Mouse (Mus musculus) kidney, postnatal 36 days (tissue): Measurements from ENCODE around the gene Dph2.
A peak's percentile ranks its signal among the peaks of the same experiment; 100 is the strongest.

ENCODE experiments used
- DNase-seq, 2 experiments: peaks; one replicate each; pipeline ENCODE4 v3.0.0; 2021 to 2022; ENCODE audit warnings: mixed read lengths in 2 of 2

Gene Dph2

DNA sequence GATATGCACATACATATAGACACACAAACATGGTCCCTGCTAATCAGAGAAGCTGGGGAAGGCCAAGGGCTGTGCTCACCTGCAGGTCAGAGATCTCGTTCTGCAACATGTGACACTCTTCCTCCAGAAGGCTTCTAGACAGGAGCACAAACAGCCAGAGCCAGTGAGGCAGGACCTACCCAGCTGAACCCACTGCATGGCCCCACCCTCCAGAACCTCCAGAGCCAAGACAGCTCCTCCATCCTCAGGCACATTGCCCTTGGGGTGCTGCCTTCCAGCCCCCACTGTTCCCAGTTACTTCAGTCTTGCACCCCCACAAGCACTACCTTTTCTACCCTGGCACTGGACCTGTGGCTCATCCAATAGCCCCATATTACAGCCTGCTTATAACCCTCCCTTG is 21.4 kb downstream of the Dph2 start:
- DNase-seq, result no peak

- no peak for DNase-seq
These were observed 22.5 kb downstream of the Dph2 start for GRCm38 (mm10) chr4:117869317-117869716.

DNA sequence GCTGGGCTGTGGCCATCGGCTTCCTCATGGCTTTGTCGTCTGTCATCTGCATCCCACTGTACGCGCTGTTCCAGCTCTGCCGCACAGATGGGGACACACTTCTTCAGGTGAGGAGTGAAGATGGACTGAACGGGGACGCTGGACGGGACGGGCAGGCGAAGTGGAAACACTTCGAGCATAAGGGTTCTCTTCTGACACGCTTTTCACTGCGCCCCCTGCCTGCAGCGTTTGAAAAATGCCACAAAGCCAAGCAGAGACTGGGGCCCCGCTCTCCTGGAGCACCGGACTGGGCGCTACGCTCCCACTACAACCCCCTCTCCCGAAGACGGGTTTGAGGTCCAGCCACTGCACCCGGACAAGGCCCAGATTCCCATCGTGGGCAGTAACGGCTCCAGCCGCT is 24.0 kb downstream of the Dph2 start:
- DNase-seq, result peak; percentile 47 to 82

GRCm38 (mm10) chr4:117867000-117867399 is 24.8 kb downstream of the Dph2 start:
- DNase-seq, result no peak

GRCm38 (mm10) chr4:117866083-117866482 is 25.7 kb downstream of the Dph2 start:
- peak; percentile 92 to 95 for DNase-seq

DNA sequence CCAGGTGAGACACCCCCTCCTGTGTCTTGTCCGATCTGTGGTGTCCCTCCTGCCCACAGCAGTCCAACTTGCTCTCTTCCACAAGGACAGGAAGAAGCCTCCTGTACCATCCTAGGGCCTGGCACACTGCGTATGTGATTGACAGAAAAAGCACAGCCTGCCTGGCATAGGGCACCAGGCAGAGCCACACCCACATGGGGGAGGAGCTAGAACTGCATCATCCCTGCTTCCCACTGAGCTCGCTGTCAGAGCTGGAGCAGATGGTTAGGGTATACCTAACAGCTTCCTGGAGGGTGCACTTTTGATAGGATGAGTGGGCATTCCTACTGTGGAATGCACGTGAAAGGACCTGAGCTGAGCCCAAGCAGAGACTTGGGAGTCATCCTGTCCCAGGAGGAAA is 29.0 kb downstream of the Dph2 start:
- peak in 1 of 2 experiments; percentile 69 for DNase-seq

- DNase-seq, result no peak
These were observed 31.3 kb downstream of the Dph2 start for GRCm38 (mm10) chr4:117860570-117860969.

DNA sequence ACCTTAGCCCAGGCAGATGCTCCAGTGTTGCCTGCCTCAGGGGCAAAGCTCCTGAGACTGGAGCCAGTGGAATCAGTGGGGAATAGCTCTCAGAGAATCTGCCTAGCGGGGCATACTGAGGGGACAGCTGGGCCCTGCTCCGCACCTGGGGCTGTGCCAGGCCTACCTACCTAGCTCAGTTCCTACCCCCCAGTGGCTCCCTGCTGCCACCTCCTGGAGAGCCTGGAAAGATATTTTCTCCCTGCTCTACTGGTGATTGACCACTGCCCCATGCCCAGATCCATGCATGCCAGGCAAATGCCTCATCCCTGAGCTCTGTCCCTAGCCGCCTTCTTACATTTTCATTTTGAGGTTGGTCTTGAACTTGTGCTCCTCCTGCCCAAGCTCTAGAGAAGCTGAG is 33.0 kb downstream of the Dph2 start:
- DNase-seq, result peak; percentile 69 to 91

DNA sequence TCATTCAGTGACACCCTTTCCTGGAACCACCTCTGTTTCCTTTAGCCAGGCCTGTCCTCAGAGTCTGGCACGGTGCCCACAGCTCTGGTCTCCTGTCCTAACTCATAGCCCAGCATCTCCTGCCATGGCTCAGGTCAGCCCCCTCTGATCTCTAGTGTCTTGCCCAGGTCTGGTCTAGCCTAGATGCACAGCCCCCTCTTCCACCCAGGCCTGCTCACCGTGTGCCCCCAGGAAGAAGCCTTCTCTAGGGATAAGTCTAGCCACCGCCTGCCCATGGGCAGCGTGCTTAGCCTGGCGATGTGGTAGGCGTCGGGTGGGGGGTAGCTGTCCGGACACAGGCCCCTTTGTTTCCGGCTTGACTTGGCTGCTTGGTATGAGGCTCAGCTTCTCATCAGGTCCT is 36.7 kb downstream of the Dph2 start:
- peak in 1 of 2 experiments; percentile 44 for DNase-seq

- DNase-seq, result peak in 1 of 2 experiments; percentile 44
These were observed 39.5 kb downstream of the Dph2 start for GRCm38 (mm10) chr4:117852152-117852868.

DNA sequence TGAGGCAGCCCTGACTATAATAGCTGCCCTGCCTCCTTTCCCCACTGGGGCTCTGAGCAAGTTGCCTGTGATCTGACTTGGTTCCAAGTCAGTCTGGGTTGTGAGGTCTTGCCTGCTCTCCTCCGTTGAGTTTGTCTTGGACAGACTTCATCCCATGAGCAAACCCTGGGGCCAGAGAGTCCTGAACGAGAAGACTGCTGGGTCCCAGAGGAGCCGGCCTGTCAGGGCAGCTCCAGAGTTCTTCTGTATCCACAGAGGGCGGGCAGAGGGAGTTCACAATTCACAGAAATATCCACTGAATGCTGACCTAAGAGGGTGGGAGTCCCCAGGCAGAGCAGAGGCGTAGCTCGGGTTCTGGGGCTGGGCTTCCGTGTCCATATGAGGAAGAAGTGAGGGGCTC is 41.0 kb downstream of the Dph2 start:
- peak in 1 of 2 experiments; percentile 24 for DNase-seq

GRCm38 (mm10) chr4:117850176-117850575 is 41.7 kb downstream of the Dph2 start:
- no peak for DNase-seq

DNA sequence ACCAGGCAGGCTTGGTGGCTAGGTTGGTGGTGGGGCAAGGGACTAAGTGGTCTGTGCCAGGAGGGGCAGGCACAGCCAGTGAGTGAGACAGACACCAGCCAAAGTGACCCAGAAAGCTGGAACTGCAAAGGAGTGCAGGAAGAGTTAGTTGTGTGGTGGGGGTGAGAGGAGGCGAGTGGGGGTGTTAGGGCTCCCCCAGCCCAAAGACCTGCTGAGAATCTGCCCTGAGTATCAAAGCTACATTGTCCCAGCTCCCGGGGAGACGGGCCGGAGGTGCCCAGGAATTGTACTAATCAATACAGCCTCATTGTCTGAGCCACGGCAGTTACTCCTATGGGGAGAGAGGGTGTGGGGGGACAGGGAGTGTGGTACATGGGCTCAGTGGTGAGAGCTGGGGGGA is 42.3 kb downstream of the Dph2 start:
- no peak for DNase-seq

DNA sequence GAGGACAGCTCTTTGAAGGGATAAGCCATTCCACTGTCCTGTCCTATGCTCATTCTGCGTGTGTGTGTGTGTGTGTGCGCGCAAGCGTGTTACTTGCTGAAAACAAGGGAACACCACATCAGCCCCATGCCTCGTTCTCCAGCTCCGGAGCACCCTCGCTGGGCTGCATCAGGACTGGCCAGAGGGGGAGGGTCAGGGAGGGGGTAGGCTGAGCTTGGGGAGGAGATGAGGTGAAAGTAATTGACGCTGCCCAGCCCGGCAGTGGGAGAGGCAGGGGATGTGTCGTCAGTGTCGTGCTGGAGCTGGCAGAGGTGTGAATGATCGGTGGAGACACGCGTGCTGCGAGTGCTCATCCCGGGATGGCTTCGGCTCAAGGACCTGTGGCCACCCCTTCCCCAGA is 42.8 kb downstream of the Dph2 start:
- DNase-seq, result no peak

GRCm38 (mm10) chr4:117847011-117847410 is 44.8 kb downstream of the Dph2 start:
- no peak for DNase-seq

DNA sequence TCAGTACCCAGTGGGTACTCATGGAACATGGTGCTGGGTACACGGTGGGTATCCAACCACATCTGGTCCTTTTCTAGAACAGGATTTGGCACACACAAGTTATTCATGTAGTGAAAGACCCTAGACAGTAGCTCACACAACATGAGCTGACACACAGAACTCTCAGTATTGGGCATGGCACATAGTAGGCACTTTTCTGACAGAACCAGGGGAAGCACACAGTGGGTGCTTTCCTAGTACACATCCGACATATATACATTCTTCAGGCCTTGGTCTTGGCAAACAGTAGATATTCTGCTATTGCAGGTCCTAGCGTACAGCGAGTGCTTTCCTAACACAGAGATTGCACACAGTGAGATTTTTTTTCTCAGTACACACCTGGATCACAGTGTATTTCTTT is 45.6 kb downstream of the Dph2 start:
- DNase-seq, result no peak

- DNase-seq, result peak in 1 of 2 experiments; percentile 41
These were observed 46.5 kb downstream of the Dph2 start for GRCm38 (mm10) chr4:117845316-117845715.

- DNase-seq, result no peak
These were observed 47.4 kb downstream of the Dph2 start for GRCm38 (mm10) chr4:117844467-117844866.

DNA sequence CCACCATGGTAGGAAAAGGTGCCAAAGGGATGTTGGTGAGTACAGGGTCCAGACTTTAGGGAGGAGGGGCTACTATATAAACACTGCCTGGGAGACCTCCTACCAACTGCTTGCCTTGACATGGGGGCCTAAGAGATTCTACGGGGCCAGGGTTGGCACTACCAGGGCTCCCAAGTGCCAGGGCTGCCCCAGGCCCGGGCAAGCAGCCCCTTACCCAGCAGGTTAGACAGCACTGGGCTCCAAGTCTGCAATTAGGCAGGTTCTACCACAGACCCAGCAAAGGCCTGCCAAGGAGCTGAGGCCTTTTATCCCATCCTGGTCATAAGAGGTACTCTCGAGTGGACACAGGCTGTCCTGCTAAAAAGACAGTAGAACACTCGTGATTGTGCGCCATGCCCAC is 48.7 kb downstream of the Dph2 start:
- DNase-seq, result no peak

DNA sequence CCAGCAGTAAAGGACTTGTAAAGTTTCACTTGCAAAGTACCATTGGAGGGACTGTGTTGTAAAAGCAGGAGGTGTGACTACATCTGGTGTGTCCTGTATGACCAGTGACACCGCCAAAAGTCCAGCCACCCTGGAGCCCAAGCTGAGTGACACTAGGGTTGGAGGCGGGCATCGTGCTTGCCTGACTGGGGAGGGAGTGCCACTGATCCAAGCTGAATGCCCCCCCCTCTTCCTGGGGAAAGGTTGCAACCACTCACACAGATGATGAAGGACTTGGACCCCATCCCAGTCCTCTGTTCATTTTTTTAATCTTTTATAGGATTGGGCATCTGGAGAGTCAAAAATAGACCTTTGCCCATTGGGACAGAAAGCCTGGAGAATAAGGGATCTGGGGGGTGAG is 50.3 kb downstream of the Dph2 start:
- DNase-seq, result peak; percentile 39 to 68

- DNase-seq, result no peak
These were observed 51.0 kb downstream of the Dph2 start for GRCm38 (mm10) chr4:117840821-117841220.

- DNase-seq, result peak; percentile 74 to 79
These were observed 52.5 kb downstream of the Dph2 start for GRCm38 (mm10) chr4:117839366-117839765.
